Mouse (Mus musculus) gastrocnemius, postnatal 36 days (tissue): ENCODE data around the gene Smarcc1. TPM values are rescaled to one million over a fixed set of nuclear protein-coding genes. Genes with fewer than 3 reads are reported as not detected.
"Not testable (repeated sequence)": the region's sequence is repeated elsewhere in the genome, so short reads cannot be mapped to it uniquely, and the experiment has no call there.

ENCODE experiments used
- DNase-seq, 2 experiments: peaks; one replicate each; pipeline ENCODE4 v3.0.0; 2022
- intact Hi-C: fragments of 180-260 bp; cut with DNase I; formaldehyde crosslinking; loops from one replicate; pipeline ENCODE4 v1.15.1; 2025
- long read RNA-seq, 2 experiments: library from polyadenylated mRNA; stranded (forward); transcript quantifications; one replicate each; pipeline ENCODE4 v2.0.0; 2021
- total RNA-seq, 2 experiments: library from RNA; stranded (reverse); gene quantifications; 2 replicates each; pipeline ENCODE4 v1.2.3; 2021

Smarcc1 gene
- total RNA-seq, result 10 to 100 TPM; 21.1 to 23.8 TPM
- long read RNA-seq, experiment 1, partial matches to known transcripts, result 10 of 13 reads
- long read RNA-seq, experiment 1, other reads (novel, unspliced or antisense), result 1 of 13 reads
- long read RNA-seq, experiment 2, partial matches to known transcripts, result 7 of 14 reads
- long read RNA-seq, experiment 2, other reads (novel, unspliced or antisense), result 4 of 14 reads

DNA sequence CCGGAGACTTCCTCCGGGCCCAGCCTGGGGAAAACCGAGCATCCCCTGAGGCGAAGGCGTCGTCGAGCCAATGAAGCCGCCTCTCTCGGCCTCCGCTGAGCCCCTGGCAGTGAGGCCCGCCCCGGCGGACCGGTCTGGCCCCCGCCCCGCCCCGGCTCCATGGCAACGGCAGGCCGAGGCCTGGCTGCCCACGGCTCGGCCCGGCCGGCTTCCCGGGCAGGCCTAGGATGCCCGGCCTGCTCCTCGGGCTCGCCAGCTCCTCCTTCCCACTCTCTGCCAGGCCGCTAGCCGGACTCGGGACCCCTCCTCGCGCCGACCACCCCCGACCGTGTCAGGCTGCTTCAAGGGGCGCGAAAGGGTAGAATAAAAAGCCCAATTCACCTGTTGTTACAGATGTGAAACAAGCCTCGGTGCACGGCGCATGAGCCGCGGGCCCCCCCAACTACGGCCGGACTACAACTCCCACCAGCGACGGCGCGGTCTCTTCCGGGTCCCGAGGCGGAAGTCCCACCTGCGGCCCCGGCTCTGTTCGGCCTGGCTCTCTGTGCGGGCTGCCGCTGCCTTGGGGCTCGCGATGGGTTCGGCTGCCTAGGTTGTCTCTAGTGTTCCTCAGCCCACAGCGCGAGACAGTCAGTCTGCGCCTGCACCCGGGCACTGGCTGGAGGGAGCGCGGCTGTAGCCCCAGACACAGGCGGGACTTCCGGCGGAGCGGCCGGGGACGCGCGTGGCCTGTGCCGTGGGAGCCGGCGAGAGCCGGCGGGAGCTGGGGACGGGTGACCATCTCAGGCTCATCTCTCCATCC lies at the start of gene Smarcc1:
Smarcc1 (plus strand) TSS at position 732 of the 802 bp plus-strand sequence.
- intact Hi-C loops, result no loop called here
- peak; percentile 82 to 88 for DNase-seq

DNA sequence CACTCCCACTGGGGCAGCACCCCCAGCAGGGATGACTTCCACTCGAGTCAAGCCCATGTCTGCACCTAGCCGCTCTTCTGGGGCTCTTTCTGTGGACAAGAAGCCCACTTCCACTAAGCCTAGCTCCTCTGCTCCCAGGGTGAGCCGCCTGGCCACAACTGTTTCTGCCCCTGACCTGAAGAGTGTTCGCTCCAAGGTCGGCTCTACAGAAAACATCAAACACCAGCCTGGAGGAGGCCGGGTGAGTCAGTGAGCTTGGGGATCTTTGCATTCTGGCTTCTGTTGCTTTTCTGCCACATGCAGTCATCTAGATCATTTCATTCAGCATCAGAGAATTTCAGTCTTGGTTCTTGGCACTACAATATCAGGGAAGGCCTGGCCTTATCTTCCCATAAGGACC lies 48.8 kb upstream of the Smarcc1 start:
- no peak for DNase-seq
- intact Hi-C loops, result no loop called here

DNA sequence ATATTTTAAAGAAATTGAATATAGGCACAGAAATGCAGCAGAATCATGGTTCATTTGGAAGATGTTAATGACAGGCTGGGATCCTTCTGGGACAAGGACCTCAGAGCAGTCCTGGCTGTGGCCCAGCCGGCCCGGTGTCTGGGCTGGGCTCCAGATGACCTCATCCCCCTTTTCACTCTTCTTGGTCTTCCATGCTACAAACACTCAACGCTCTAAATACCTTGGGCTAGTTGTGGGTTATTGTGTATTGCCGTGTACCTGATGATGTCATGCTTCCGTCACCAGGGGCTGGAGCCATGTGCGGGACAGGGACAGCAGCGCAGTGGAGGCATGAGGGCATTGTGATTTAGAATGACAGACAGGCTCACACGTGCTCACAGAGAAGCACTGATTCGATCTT lies 47.1 kb upstream of the Smarcc1 start:
- DNase-seq, result peak in 1 of 2 experiments; percentile 59
- intact Hi-C loops, result loop anchor here (5.0 kb wide), 1 partner anchor 88 kb away; no protein-coding TSS in a partner anchor

DNA sequence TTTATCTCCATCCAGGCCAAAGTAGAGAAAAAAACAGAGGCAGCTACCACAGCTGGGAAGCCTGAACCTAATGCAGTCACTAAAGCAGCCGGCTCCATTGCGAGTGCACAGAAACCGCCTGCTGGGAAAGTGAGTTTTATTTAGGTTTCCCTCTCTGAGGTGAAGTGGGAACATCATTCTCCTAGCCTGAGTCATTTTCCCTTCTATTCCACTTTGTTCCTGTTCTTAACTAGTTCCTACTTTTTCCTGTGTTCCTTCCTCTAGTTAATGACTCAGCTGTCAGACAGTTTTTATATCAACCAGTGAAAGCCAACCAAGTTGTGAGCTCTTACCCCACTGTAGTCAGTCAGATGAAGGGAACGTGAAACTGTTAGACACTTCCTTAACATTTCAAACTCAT lies 46.5 kb upstream of the Smarcc1 start:
- no peak for DNase-seq
- intact Hi-C loops, result loop anchor here (5.0 kb wide), 1 partner anchor 89 kb away; no protein-coding TSS in a partner anchor

DNA sequence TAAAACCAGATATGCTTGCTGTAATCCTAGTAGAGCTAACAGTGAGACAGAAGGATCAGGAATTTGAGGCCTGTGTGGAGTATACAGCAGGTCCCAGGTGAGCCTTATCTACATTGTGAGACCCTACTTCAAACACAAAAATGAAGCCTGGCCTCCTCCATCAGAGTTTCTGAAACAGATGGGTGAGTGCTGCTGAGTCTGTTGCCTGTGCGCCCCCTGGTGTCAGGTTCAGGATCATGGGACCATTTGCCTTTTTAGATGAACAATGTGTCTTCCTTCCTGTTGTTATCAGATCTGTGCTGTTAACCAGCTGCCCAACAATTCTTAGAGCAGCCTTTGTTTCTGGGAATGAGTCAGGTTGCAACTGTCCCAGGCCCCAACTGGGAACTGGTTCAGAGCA lies 45.7 kb upstream of the Smarcc1 start:
- intact Hi-C loops, result loop anchor here (5.0 kb wide), 1 partner anchor 90 kb away; no protein-coding TSS in a partner anchor
- peak; percentile 56 to 64 for DNase-seq

DNA sequence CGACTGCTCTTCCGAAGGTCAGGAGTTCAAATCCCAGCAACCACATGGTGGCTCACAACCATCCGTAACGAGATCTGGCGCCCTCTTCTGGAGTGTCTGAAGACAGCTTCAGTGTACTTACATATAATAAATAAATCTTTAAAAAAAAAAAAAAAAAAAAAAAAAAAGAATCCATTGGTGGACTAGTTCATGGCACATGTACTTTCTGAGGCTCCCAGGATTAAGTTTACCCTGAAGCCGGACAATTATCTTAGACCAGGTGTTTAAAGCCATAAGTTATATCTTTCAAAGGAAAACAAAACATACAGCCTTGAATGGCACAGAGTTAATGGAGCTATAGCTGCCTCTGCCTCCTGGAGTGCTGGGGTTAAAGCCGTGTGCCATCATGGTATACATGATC lies 41.0 kb upstream of the Smarcc1 start:
- intact Hi-C loops, DNase-seq: not testable (repeated sequence)

DNA sequence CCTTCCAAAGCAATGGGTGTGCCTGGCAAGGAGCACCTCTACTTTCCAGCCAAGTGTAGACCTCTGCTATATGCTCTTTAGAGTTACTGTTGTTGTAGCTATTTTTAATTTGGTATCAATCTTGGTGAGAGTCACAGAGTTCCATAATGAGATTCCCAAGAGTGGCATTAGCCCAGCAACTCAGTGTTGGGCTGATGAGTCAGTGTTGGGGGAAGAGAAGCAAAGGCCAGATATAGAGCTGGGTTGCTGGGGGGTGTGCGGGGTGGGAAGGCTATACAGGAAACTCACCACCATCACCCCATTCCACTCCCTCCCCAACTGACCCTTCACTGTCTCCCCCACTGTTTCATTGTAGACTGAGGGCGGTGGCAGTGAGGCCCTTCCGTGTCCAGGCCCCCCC lies 36.4 kb upstream of the Smarcc1 start:
- intact Hi-C loops, result no loop called here
- no peak for DNase-seq

DNA sequence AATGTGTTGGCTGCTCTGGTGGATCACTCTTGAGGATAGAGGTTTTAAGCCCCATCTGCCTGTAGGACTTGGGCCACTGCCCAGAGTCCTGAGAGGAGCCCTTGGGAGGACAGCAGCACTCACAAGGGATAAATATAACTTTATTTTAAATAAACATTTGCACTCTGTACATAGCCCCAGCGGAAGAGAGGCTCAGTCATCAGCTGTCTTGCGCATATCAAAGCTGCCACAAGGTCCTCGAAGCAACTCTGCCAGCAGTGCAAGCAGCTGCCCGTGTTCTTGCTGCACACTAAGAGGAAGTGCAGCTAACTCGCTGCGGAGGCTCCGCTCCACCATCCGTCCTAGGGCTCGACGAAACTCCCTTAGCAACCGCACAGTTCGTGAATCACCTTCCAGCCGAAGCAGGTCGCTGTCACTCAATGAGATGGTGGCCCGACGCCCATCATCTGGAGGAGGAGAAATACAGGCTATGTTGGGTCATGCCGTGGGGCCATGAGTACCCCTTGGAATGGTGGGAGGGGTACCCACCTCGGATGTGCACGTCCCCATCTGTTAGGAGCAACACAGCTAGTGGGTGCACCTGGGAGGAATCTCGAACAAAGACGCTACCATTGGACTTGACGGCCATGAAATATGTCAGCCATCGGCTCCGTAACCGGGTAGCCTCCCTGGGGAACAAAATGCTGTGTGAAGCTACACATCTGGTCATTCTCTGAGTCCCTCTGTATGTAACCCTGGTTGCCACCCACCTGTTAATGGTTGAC lies 33.1 kb upstream of the Smarcc1 start:
- DNase-seq, result peak; percentile 26 to 29
- intact Hi-C loops, result no loop called here

DNA sequence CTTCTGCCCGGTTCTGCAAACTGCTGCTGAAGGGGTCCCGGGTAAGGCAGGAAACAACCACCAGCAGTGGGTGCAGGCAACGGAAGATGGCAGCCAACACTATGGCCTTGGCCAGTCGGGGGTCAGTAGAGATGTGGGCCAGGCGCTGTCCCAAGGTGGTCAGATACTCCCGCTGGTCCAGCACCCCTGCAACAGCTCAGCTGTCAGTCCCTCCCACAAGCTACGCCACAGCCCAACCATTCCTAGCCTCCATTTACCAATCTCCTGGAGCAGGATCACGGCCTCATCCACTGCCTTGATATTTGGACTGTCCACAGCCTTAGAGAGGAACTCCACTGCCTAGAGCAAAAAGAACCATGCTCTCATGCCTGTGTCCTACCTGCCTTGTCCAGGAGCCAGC lies 31.8 kb upstream of the Smarcc1 start:
- DNase-seq, result no peak
- intact Hi-C loops, result no loop called here

DNA sequence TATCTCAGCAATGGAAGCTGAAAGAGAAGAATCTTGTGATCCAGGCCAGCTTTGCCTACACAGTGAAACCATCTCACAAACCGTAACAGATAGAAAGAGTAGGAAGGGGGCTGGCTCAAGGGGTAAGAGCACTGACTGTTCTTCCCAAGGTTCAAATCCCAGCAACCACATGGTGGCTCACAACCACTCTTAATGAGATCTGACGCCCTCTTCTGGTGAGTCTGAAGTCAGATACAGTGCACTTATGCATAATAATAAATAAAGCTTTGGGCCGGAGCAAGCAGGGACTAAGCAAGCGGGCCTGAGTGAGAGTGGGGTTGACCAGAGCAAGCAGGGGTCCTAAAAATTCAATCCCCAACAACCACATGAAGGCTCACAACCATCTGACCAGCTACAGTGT lies 24.2 kb upstream of the Smarcc1 start:
- intact Hi-C loops, result no loop called here
- no peak for DNase-seq

DNA sequence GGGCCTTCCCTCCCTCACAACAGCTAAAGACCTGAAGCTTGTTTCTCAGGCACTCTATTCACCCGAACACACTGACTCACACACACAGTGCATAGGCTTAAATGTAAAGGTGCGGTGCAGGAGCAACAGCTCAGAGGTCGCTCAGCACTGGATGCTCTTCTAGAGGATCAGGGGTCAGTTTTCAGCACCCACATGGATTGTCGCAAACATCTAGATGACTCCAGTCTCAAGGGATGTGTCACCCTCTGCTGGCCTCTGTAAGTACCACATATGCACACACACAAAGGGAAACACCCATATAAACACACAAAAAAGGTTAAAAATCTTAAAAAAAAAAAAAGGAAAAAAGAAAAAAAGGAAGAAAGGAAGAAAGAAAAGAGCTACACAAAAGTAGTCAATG lies 22.7 kb upstream of the Smarcc1 start:
- DNase-seq, result no peak
- intact Hi-C loops, result no loop called here

DNA sequence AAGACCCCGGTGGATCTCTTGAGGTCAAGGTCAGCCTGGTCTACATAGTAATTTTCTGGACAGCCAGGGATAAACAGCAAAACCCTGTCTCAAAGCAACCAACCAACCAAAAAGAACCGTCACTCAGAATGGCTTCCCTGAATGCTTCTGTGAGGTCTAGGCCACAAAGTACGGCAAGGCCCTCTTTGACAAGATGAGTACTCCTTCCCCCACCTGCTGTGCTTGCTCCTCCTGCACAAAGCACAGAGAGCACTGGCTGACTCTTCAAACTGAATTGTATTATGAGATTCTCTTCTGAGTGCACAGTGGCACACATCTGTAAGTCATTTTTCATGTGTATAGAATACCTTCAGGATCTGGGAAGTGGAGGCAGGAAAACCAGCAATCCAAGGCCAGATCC lies 19.7 kb upstream of the Smarcc1 start:
- no peak for DNase-seq
- intact Hi-C loops, result no loop called here

DNA sequence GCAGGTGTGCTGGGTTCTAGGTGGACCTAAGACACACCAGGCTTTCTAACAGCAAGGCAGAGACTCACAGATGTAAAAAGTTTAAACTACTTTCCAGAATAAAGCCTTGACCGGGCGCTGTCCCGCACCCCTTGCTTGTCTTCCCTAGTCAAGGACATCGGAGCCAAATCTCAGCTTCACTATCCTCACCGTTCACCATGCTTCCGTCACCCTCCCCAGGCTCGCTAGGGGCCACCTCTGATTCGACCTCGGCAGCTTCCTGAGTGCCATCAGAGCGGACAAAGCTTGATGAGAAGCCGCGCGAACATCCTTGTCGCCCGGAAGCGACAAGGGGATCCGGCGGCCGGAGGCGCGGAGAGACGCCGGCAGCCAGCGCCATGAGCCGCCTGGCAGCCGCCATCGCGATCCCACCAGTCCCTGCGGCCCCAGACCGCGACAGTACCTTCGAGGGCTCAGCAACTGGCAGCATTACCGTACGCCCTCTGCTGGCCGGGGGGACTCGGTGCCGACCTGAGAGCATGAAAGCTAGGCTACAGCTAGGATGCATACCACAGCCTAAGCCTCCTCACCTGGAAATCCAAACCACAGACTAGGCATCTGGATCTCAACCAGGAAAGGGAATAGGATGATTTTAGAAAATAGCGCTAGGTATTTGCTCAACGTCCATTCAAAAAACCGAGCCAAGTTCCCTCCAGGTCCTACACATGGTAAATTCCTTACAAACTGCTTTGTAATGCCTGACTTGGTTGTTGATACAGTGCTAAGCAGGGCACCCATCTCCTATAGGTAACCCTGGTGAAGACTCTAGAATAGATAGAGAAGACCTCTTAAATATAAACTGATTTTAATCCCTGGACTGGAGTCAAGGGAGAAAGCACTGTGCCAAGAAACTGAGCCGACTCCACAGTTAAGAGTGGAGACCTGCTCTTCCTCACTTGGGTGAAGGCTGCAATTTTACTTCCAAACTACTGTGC lies 16.6 kb upstream of the Smarcc1 start:
- intact Hi-C loops, result loop anchor here (2.0 kb wide), 1 partner anchor 208 kb away; no protein-coding TSS in a partner anchor
- DNase-seq, result peak; percentile 79 to 89

DNA sequence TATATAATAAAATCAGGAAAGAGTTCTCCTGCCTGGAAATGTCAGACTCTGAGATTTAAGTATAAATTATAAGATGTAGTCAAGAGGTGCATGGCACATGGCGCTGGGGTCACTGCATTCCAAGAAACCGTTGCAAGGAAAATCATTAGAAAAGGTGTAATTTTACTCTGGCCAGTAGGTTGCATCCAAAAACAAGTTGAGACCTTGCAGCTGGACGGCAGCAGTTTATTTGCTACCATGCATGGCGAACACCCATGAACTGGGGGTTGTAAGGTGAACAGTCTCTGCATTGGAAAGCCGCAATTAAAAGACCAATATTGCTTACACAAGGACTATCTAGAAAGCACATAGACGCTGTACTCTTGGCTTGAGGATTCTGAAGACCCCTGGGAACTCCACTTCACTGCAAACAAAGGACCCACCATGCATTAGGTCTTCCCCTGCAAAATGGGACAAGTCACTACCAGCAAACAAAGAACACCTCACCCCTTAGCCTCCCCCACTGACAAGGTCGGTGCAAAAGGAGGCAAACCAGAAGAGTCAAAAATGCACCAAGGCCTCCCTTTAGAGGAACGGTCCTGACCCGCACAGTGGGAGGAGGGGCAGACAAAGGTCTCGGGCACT lies 1.0 kb upstream of the Smarcc1 start:
- intact Hi-C loops, result no loop called here
- no peak for DNase-seq

DNA sequence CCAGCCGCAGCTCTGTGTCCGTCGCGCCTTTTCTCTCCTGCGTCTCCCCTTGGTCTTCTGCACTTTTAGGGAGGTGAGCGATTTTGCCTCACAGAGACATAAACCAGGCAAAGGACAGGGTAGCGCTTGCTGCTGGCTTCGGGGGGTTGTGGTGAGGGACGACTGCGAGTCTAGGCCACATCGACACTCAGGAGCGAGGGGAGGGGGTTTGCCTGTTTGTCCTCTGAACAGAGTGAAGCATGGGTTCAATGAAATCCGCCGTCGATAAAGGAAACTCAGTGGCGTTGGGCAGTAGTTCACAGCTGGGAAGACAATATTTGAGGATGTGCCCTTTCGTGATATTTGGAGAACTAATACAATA lies 251 bp downstream of the Smarcc1 start, which contains the start of gene Dhx30:
Dhx30 (minus strand) TSS at position 52 of the 361 bp plus-strand sequence.
- no peak for DNase-seq
- intact Hi-C loops, result no loop called here

DNA sequence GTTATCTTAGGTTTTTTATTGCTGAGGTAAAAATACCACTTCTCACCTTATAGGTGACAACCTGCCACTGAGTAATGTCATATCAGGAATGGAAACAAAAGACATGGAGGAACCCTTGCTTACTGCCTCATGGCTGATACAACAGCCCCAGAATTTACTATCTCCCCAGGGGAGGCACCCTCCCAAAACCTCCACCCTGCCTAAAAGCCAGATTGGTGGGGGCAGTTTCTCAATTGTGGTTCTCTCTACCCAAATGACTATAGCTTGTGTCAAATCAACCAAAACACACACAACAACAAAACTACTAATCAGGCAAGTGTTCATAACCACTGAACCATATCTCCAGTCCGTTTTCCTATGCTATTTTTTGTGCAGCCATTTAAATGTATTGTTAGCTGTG lies 741 bp downstream of the Smarcc1 start:
- intact Hi-C loops, result no loop called here
- DNase-seq, result no peak

DNA sequence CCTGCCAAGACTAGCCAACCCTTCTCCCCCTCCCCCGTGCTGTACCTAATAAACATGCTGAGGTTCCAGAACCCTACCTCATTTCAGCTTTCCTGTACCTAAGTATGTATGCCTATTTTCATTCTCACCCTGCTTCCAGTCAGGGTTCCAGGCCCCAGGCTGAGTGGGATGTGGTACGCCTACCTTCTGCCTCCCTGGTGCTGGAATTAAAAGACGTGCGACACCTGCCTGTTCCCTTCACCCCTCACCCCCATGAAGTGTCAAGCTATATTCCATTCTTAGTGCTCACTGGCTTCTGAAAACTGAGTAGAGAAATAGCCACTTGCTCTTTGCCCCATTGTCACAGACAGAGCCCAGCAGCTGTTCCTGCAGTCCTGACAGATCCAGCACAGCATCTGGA lies 3.9 kb downstream of the Smarcc1 start:
- intact Hi-C loops, result no loop called here
- no peak for DNase-seq

DNA sequence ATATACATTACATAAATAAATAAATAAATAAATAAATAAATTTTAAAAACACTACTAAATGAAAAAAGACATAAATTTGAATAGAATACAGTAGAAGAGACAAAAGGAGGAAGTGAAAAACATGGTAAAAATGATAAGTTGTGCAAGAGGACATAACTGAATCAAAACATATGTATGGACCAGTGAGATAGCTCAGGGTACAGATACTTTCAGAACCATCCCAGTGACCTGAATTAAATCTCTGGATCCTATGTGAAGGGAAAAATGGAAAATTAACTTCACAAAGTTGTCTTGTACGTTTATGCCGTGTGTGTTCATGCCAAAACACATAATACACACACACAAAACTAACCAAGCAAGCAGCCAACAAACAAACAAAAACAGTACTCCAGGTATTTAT lies 5.8 kb downstream of the Smarcc1 start:
- no peak for DNase-seq
- intact Hi-C loops, result no loop called here

DNA sequence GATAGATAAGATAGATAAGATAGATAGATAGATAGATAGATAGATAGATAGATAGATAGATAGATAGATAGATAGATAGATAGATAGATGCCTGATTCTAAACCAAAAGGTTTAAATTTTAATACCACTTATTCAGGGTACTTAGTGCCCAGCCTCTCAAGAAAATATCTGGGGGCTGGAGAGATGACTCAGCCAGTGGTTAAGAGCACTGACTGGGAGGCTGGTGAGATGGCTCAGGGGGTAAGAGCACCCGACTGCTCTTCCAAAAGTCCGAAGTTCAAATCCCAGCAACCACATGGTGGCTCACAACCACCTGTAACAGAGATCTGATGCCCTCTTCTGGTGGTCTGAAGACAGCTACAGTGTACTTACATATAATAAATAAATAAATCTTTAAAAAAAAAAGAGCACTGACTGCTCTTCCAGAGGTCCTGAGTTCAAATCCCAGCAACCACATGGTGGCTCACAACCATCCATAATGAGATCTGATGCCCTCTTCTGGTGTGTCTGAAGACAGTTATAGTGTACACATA lies 6.6 kb downstream of the Smarcc1 start:
- intact Hi-C loops, DNase-seq: not testable (repeated sequence)
